Mouse (Mus musculus) midbrain, embryonic 13.5 days (tissue): ENCODE results near the gene Trio. TPM values are rescaled to one million over a fixed set of nuclear protein-coding genes. Genes with fewer than 3 reads are reported as not detected.

Source experiments
- ATAC-seq: fragments of 200-750 bp; cut with Nextera tagmentation; 2 replicates; pipeline ENCODE4 v1.8.0; 2017; ENCODE audit warnings: mild to moderate bottlenecking, moderate TSS enrichment, moderate library complexity
- H3K27ac ChIP-seq: fragments of 300-500 bp; sonication (generic); 2 replicates; pipeline ENCODE4 v1.5.1; 2015; ENCODE audit warnings: inconsistent platforms, mild to moderate bottlenecking, moderate library complexity
- H3K27me3 ChIP-seq: fragments of 300-500 bp; sonication (generic); 2 replicates; pipeline ENCODE4 v1.6.1; 2015; ENCODE audit warnings: mild to moderate bottlenecking, inconsistent platforms
- H3K36me3 ChIP-seq: fragments of 300-500 bp; sonication (generic); 2 replicates; pipeline ENCODE4 v1.6.1; 2015; ENCODE audit warnings: mild to moderate bottlenecking, inconsistent platforms
- H3K4me1 ChIP-seq: fragments of 300-500 bp; sonication (generic); replicated peaks from 2 replicates; pipeline ENCODE4 v1.6.1; 2015; ENCODE audit warnings: inconsistent platforms
- H3K4me2 ChIP-seq: fragments of 300-500 bp; sonication (generic); replicated peaks from 2 replicates; pipeline ENCODE4 v1.6.1; 2015; ENCODE audit warnings: moderate library complexity, mild to moderate bottlenecking, inconsistent platforms
- H3K4me3 ChIP-seq: fragments of 300-500 bp; sonication (generic); replicated peaks from 2 replicates; pipeline ENCODE4 v1.5.1; 2015; ENCODE audit warnings: mild to moderate bottlenecking, inconsistent platforms
- H3K9ac ChIP-seq: fragments of 300-500 bp; sonication (generic); replicated peaks from 2 replicates; pipeline ENCODE4 v1.6.1; 2015; ENCODE audit warnings: mild to moderate bottlenecking, inconsistent platforms
- H3K9me3 ChIP-seq: fragments of 300-500 bp; sonication (generic); 2 replicates; pipeline ENCODE4 v1.6.1; 2016; ENCODE audit warnings: mild to moderate bottlenecking, inconsistent platforms
- WGBS: fragments of 180-500 bp; shearing (Covaris S2); methylation state at CpG from one replicate; pipeline ENCODE4 v1.1.7; 2015; 5-methylcytosine and 5-hydroxymethylcytosine counted together
- polyA plus RNA-seq: library from polyadenylated mRNA; unstranded; fragments of >200 nt; fragmentation: Nextera tagmentation; extraction: Ambion mirVana; gene quantifications from 2 replicates; pipeline ENCODE4 v1.2.1, GENCODE M21; 2015

The Trio gene
- polyA plus RNA-seq, 1 experiment from 2014 or later, result 37.9 TPM

DNA sequence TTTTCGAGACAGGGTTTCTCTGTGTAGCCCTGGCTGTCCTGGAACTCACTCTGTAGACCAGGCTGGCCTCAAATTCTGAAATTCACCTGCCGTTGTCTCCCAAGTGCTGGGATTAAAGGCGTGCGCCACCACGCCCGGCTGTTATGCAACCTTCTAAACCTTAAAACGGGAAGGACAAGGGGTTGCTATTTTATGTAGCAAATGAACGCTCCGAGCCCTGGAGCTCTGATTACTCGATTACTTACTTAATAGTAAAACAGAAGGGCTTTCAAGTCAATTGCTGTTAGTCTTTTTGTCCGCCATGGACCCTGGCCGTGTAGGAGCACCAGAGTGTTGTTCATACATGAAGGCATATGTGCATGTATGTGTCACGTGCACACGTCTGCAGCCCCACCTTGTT, 94.2 kb downstream of the Trio start:
- no peaks in the 10 kb centered on the region for H3K9me3 ChIP-seq
- no peak overlapping the region for H3K9ac ChIP-seq
- peaks cover 4% of the 10 kb centered on the region; the same call in 1 of the 2 replicates for H3K27me3 ChIP-seq
- no peak for ATAC-seq
- no peak overlapping the region for H3K4me2 ChIP-seq
- no peaks in the 10 kb centered on the region for H3K36me3 ChIP-seq
- peaks cover 40% of the 10 kb centered on the region for H3K4me1 ChIP-seq
- H3K4me3 ChIP-seq, result no peak overlapping the region
- H3K27ac ChIP-seq, result no peak overlapping the region
- WGBS, result 94% methylated on average over 14 of the region's 14 CpGs

DNA sequence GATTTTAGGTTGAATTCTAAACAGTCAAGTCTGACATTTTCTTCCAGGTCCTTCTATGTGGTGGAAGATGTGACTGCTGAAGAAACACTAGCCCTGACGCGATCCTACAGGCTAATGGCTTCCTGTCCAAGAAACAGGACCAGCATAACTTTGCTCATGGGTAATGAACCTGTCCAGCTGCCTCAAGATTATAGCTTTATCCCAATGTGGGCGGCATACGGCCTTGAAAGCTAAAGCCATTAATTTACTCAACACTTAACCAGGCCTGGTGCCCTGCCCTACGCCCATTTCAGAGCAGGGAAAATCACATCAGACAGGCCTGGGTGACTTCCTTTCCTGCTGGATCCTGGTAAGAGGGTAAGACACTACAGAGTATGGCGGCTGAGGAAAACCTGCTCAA, 98.0 kb downstream of the Trio start:
- ATAC-seq, result no peak
- no peaks in the 10 kb centered on the region for H3K9me3 ChIP-seq
- no peak overlapping the region for H3K4me3 ChIP-seq
- whole genome bisulfite sequencing, result 93% methylated on average over 6 of the region's 6 CpGs
- H3K27me3 ChIP-seq, result no peaks in the 10 kb centered on the region
- H3K9ac ChIP-seq, result no peak overlapping the region
- no peak overlapping the region for H3K27ac ChIP-seq
- H3K4me2 ChIP-seq, result no peak overlapping the region
- H3K36me3 ChIP-seq, result no peaks in the 10 kb centered on the region
- peaks cover 58% of the 10 kb centered on the region for H3K4me1 ChIP-seq

DNA sequence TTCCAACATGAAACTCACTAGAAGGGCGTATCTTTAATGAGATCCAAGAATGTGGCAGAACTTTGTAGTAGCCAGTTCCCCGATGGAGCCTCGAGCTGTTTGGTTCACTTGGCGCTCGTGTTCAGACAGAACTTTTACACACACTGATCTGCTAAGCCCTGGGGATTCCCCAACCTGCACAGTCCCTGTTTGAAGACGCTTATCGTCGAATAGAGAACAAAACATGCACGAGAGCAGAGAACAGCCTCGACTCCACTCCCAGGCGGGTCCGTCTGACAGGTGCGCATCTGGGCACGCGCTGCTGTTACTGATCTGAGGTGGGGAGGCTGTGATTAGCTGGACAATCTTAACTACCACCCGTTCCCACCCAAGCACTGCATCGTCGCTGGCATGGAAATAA, 98.7 kb downstream of the Trio start:
- H3K36me3 ChIP-seq, result no peaks in the 10 kb centered on the region
- peaks cover 60% of the 10 kb centered on the region for H3K4me1 ChIP-seq
- H3K4me2 ChIP-seq, result no peak overlapping the region
- 71% methylated on average over 18 of the region's 18 CpGs for WGBS
- no peaks in the 10 kb centered on the region for H3K9me3 ChIP-seq
- H3K4me3 ChIP-seq, result no peak overlapping the region
- H3K27me3 ChIP-seq, result no peaks in the 10 kb centered on the region
- no peak for ATAC-seq
- H3K27ac ChIP-seq, result no peak overlapping the region
- H3K9ac ChIP-seq, result no peak overlapping the region

DNA sequence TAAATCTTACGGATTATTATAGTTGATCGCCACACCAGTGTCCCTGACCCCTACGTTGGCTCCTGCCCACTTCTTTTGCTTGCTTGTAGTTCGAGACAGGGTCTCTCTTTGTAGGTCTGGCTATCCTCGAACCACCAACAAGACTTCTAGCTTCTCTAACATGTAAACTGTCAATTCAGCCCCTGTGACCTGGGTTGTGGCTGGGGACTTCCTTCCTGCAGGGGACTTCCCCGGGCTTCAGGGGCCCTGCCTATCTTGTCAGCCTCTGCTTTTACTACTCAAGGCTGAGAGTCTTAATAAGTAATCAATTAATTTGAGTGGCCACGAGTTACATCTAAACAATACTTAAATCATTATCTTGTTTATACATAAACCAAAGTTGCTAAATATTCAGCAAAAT, 99.2 kb downstream of the Trio start:
- Histone ChIP-seq H3K9ac (no peak overlapping the region), H3K4me2 (no peak overlapping the region), H3K4me1 (peaks cover 64% of the 10 kb centered on the region), H3K9me3 (no peaks in the 10 kb centered on the region), H3K36me3 (no peaks in the 10 kb centered on the region), H3K4me3 (no peak overlapping the region), H3K27me3 (no peaks in the 10 kb centered on the region), H3K27ac (no peak overlapping the region)
- ATAC-seq, result no peak
- 63% methylated on average over 7 of the region's 7 CpGs for WGBS

DNA sequence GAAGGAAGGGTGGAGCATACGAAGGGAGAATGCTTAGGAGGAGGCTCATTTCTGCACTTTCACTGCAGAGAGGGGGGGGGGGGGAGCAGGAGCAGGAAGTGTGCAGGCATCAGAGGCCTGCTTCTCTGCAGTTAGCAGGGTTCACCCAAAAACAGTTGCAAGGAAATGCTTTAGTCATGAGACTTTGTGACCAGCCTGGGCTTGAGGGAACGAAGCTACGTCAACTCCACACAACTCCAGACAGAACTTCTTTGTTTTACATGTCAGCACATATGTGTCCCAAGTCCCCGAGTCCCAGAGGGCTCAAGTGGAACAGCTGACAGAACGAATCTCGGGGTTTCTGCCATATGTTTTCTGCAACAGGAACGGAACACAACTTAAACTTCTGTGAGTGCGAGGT, 99.8 kb downstream of the Trio start:
- ATAC-seq, result no peak
- Histone ChIP-seq H3K4me3 (no peak overlapping the region), H3K27ac (peak overlapping the region; percentile 37; the same call in 1 of the 2 replicates), H3K9ac (no peak overlapping the region), H3K4me2 (no peak overlapping the region), H3K9me3 (no peaks in the 10 kb centered on the region), H3K27me3 (no peaks in the 10 kb centered on the region), H3K4me1 (peaks cover 69% of the 10 kb centered on the region), H3K36me3 (no peaks in the 10 kb centered on the region)
- 50% methylated on average over 8 of the region's 8 CpGs for WGBS

DNA sequence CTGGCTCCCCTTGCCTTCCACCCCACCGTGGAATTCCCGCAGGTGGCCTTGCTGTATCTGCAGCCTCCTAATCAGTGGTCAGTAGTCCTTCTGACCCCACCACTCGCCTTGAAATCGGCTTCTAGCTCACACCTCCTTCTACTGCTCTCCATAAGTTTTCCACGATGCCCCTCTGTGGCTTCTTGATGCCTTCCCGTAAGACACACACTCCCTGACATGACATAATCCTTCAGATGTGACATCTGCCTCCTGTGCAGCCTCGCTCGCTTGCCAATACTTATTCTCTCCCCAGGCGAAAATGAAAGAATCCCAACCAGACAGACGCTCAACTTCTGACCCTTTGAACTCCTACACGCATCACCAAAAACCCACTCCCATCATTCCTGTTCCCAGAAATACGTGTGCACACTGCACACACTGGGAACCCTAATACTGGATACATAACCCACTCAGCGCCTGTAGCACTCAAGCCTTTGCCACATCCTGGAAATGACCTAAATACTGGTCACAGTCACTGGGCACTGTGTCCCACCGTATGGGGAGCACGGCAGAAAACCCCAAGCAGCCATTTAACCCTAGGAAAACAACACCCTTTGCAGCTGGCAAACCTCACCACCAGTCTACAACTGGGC, 100.5 kb downstream of the Trio start:
- Histone ChIP-seq H3K4me2 (peak overlapping the region; percentile 29), H3K4me3 (no peak overlapping the region), H3K9ac (peak overlapping the region; percentile 47), H3K9me3 (no peaks in the 10 kb centered on the region), H3K4me1 (peaks cover 69% of the 10 kb centered on the region), H3K36me3 (no peaks in the 10 kb centered on the region), H3K27me3 (no peaks in the 10 kb centered on the region), H3K27ac (peak overlapping the region; percentile 37)
- 22% methylated on average over 15 of the region's 15 CpGs for WGBS
- no peak for ATAC-seq

DNA sequence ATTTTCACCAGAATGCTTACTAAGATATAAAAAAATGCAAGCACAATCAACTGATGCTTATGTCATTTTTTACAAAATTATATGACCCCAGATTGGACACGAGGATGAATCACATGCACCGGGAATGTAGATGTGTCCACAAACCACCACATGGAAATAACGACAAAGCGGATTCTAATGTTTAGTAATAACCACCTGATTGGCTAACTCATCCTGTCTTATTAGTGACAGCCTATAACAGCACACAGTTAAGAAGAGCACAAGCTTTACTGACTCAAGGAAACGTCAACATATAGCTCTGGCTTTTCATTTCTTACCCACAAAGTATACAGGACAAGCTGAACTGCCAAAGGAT, 101.7 kb downstream of the Trio start:
- Histone ChIP-seq H3K27me3 (no peaks in the 10 kb centered on the region), H3K4me1 (peaks cover 79% of the 10 kb centered on the region), H3K9me3 (no peaks in the 10 kb centered on the region), H3K4me3 (peak overlapping the region; percentile 38), H3K36me3 (no peaks in the 10 kb centered on the region), H3K27ac (peak overlapping the region; percentile 77), H3K4me2 (peak overlapping the region; percentile 56), H3K9ac (peak overlapping the region; percentile 57; the same call in 1 of the 2 replicates)
- WGBS, result 19% methylated on average over 5 of the region's 5 CpGs
- ATAC-seq, result peak; percentile 43

DNA sequence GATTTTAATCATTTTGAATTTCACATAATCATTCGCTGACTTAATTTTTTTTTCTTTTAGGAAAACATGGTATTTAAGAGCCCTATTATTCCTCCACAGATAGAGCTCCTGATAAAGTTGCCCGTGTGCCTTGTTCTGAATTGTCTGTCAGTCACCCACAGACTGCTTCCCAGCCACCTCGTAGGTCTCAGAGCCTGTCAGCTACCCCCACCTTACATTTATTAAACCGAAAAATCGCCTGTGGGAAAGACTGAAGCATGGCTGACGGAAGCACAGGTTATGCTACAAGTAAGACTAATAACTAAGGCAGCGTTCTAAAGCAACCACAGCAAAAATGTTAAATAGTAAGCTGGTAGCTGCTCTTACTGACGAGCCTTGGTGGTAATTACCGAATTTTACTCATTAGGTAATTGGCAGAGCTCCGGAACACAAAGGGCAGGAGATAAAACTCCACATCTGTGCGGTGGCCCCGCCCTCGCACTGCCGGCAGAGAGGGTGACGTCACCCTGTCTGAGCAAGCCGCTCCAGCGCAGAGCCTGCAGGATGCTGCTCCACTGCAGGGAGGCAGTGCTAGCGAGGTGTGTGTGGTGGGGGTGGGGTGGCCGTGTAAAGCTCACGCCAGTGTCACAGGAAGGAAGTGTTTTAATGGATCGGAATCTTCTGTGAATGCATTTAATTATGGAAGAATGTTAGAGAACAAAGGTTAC, 102.2 kb downstream of the Trio start:
- no peaks in the 10 kb centered on the region for H3K9me3 ChIP-seq
- H3K36me3 ChIP-seq, result no peaks in the 10 kb centered on the region
- H3K27ac ChIP-seq, result peak overlapping the region; percentile 77
- H3K4me2 ChIP-seq, result peak overlapping the region; percentile 56
- peak; percentile 95 for ATAC-seq
- no peaks in the 10 kb centered on the region for H3K27me3 ChIP-seq
- H3K4me1 ChIP-seq, result peaks cover 84% of the 10 kb centered on the region
- peak overlapping the region; percentile 38 for H3K4me3 ChIP-seq
- WGBS, result 8% methylated on average over 21 of the region's 21 CpGs
- H3K9ac ChIP-seq, result peak overlapping the region; percentile 57

DNA sequence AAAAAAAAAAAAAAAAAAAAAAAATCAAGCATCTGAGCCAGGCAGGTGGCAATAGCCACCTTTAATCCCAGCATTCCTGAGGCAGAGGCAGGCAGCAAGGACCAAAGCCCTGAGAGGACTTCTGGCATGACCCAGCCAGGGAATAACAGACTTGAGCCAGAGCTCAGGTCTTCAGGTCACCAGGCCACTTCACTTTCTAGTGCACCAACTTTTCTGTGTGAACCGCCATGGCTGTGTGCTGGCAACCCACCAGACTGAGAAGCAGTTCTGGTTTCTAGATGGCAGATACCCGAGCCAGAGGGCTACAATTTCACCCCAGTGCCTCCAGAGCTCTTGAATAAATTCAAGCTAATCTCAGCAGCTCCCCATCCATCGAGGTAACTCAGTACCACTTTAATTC, 104.9 kb downstream of the Trio start:
- Histone ChIP-seq H3K27me3 (no peaks in the 10 kb centered on the region), H3K4me1 (peaks cover 72% of the 10 kb centered on the region), H3K27ac (no peak overlapping the region), H3K36me3 (no peaks in the 10 kb centered on the region), H3K4me2 (no peak overlapping the region), H3K9ac (no peak overlapping the region), H3K4me3 (no peak overlapping the region), H3K9me3 (no peaks in the 10 kb centered on the region)
- WGBS, result 50% methylated on average over 3 of the region's 3 CpGs
- no peak for ATAC-seq

DNA sequence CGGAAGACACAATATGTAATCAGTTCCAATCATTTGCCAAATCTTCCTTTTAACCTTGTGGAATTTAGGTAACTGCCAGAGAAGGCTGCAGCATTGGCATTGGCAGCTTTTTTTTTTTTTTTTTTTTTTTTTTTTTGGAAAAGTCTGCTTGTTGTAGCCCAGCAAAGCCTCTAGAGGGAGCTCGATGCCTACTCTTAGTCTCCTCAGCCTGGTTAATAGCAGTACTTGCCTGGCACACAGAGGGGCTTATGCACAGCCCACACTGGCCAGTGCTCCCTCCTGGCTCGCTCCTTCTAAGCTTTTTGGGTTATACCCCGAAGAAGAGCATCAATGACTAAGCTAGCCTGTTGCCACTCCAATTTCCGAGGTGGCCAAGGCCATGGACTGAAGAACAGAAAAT, 106.1 kb downstream of the Trio start:
- Histone ChIP-seq H3K4me1 (peaks cover 59% of the 10 kb centered on the region), H3K4me3 (no peak overlapping the region), H3K9ac (no peak overlapping the region), H3K27ac (no peak overlapping the region), H3K4me2 (no peak overlapping the region), H3K27me3 (no peaks in the 10 kb centered on the region), H3K9me3 (no peaks in the 10 kb centered on the region), H3K36me3 (no peaks in the 10 kb centered on the region)
- 20% methylated on average over 5 of the region's 5 CpGs for WGBS
- ATAC-seq, result peak; percentile 81

DNA sequence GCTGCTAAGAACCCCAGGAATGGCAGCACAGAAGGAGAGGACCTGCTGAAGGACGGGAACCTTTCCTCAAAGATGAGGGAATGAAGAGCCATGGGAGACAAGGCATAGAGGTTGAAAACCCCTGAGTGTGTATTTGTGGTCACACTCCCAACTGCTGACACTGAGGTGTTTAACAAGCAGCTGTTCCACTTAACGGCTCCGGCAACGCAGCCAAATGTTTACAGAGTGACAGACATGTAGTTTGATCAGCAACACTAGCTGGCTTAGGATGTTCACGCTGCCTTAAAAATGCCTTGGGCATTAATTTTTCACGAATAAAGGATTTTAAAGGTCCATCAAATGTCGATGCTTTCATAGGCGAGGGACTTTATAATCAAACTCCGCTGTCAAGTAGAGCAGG, 106.8 kb downstream of the Trio start:
- 79% methylated on average over 9 of the region's 9 CpGs for WGBS
- no peak overlapping the region for H3K9ac ChIP-seq
- H3K4me3 ChIP-seq, result no peak overlapping the region
- no peak overlapping the region for H3K4me2 ChIP-seq
- peak overlapping the region; percentile 41; the same call in 1 of the 2 replicates for H3K27ac ChIP-seq
- H3K36me3 ChIP-seq, result no peaks in the 10 kb centered on the region
- no peaks in the 10 kb centered on the region for H3K27me3 ChIP-seq
- ATAC-seq, result no peak
- peaks cover 53% of the 10 kb centered on the region for H3K4me1 ChIP-seq
- no peaks in the 10 kb centered on the region for H3K9me3 ChIP-seq

DNA sequence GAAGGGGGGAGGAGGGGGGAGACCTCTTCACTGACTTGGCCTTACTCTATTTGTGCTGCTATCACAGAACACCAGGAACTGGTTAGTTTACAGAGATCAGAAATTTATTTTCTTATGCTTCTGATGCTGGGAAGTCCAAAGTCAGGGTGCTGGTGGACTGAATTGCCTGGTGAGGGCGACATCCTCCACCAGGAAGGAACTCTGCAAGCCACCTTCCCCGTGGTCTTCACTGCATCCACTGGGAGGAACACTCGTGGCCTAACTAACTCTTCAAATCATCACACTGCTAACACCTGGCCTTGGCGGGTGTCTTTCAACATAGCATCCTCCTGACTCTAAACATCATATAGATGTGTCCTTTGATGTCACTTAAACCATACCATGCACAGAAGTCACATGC, 109.4 kb downstream of the Trio start:
- Histone ChIP-seq H3K4me3 (no peak overlapping the region), H3K4me1 (peaks cover 31% of the 10 kb centered on the region), H3K9ac (no peak overlapping the region), H3K27me3 (no peaks in the 10 kb centered on the region), H3K36me3 (0 out of 2 replicates have a peak, but pooled peaks cover 5% of the 10 kb centered on the region), H3K4me2 (no peak overlapping the region), H3K9me3 (no peaks in the 10 kb centered on the region), H3K27ac (no peak overlapping the region)
- no peak for ATAC-seq
- WGBS, result 59% methylated on average over 4 of the region's 4 CpGs
